Mouse (Mus musculus): ENCODE results near the gene Ipo9.

GRCm38 (mm10) chr1:135351953-135352352 lies 78.3 kb downstream of the Ipo9 start:
- TF ChIP-seq POLR2A (IDR thresholded peaks at IDR 0.05; ENCODE audit: control insufficient read depth, extremely low read depth, insufficient read depth, low read length, poor library complexity) (no peak), CTCF (IDR thresholded peaks at IDR 0.05; ENCODE audit: borderline replicate concordance, control insufficient read depth, extremely low read depth, insufficient read depth, low read length, poor library complexity) (no peak)

All from thymus, adult 2 months (tissue).